Mouse (Mus musculus): ENCODE measurements at regions not wholly inside any gene's neighbourhood (a gene's known extent, or its start where the extent isn't known, plus 50 kb on each side); places are given as distances from the start of the nearest gene placed in this dataset.

- DNase-seq: no peak
- intact Hi-C loops (cut with DNase I): no loop called here
Measured at GRCm38 (mm10) chr10:122562542-122562941, 114.2 kb downstream of the Avpr1a start.

- intact Hi-C loops (cut with DNase I): no loop called here
- DNase-seq: no peak
Measured at GRCm38 (mm10) chr10:122563973-122564372, 114.6 kb upstream of the Ppm1h start.

DNA sequence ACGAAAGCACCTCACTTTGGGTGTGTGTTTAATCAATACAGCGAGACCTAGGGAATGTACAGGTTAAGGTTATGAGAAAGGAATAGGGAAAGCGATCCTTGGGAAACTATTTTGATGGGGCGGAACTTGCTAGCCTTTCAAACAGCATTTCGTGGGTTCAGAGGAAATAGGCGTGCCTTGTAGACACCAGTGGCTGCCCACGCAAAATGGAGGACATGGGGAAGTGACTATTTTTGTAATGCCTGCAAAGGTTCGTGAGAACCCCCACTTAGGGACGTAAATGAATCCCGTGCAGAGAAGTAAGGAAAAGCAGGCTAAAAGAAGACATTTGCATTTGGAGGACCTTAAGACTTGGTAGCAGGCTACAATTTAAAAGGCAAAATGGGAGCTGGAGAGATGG lies 114.1 kb upstream of the Ppm1h start:
- DNase-seq: no peak
- intact Hi-C loops (cut with DNase I): no loop called here

- DNase-seq: no peak
Measured at GRCm38 (mm10) chr10:122566601-122567000, 112.0 kb upstream of the Ppm1h start.

DNA sequence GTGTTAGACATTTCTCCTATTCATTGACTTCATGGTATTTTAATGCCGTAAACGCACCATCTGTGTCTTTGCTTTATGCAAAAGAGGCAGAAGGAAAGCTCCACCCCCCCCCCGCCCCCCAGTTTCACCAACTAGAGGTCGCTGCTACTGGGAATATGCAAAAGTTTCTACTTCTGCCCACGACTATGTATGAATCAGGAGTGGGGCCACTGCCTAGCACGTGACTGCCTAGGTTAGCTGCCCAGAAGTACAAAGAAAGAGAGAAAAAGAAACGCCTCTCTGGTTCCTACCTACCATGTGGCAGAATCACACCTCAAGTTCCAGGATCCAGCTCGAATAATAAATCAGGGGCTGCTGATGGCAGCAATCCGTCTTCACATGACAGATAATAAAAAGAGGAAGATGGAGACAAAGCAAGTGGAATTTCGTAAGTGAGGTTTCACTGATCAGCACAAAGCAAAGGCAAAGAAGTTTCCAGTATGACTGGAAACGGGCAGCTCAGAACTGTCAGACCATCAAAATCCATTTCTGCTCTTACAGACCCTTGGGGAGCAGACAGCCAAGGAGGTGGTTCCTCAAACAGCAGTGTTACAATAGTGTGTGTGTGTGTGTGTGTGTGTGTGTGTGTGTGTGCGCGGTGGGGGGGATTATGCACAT lies 108.9 kb upstream of the Ppm1h start:
- no peak for DNase-seq
- intact Hi-C loops (cut with DNase I): no loop called here

More at GRCm38 (mm10) chr10:122566601-122567000, 112.0 kb upstream of the Ppm1h start:
- intact Hi-C loops (cut with DNase I): no loop called here

DNA sequence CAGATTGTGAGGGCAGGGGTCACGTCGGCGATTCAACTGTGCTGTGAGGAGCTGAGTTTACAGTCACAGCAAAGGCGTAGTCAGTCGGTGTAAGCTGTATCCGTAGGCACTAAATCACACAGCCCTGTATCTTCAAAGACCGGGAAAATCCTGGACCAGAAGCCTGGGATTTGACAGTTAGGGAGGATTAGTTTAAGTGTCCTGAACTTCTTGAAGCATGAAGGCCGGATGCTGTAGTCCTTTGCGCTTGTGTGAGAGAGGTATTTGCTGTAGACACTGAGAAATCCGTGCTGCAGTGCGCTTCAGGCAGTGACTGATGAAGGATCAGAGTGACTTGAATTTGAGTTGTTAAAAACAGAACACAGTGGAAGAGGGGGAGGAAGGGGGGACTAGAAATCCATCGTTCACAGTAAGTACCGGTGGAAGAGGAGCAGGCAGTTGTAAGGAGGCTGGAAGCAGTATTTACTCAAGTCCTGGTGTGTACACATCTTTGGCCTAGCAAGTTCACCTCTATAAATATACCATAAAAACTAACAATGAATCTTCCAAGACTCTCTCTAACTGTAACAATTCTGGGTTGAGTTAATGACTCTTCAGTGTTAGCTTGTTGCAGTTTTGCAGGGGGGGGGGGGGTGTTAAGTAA lies 107.5 kb upstream of the Ppm1h start:
- intact Hi-C loops (cut with DNase I): no loop called here
- DNase-seq: no peak

DNA sequence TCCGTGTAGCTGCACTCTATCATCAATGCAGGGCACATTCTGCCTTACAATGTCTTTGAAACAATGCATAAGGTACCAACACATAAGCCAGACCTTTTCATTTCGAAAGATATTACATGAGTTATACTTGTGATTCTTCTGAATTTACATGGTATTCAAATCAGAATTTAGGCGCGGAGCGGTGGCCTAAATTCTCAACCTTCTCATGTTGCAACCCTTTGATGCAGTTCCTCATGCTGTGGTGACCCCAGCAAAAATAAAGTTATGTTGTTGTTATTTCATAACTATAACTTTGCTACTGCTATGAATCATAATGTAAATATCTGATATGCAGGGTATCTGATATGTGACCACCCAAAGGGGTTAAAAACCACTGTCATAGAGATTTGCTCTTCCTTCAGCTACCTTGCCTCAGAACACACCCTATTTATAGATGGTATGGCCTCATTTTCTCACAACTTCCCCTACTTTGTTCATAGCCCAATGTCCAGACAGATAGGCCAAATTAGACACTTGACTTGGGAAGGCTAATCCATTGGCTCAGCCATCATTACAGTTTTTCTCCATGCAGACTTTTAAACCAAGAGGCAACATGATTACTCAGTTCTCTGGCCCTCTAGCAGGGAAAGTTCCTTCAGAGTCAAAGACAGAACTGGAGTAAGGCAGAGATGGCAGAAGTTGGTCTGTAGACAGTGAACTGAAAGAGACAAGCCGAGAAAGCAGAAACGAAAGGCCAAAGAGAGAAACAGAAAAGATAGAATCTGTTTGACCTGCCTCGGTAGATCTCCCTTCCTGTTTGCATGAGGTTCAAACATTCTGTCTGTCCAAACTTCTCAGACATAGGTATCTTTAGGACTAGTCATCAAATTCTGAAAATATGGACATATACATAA lies 102.1 kb upstream of the Ppm1h start:
- intact Hi-C loops (cut with DNase I): no loop called here
- DNase-seq: no peak

GRCm38 (mm10) chr10:122578209-122579001 lies 100.2 kb upstream of the Ppm1h start:
- DNase-seq: no peak
- intact Hi-C loops (cut with DNase I): no loop called here

DNA sequence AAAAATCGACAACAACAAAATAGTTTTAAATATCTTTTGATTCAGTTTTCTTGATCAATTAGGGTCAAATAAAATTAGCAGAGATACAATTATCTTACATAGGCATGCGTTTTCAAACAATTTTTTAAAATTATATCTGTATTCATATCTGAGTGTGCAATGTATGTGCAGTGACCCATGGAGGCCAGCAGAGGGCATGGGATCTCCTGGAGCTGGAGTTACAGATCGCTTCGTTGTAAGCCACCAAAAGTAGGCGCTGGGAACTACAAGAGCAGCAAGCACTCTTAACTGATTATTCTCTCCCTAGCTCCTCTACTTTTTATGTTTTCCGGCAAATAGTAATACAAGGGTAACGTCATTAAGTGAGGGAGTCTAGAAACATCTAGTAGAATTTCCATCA lies 97.5 kb upstream of the Ppm1h start:
- intact Hi-C loops (cut with DNase I): no loop called here
- DNase-seq: no peak

DNA sequence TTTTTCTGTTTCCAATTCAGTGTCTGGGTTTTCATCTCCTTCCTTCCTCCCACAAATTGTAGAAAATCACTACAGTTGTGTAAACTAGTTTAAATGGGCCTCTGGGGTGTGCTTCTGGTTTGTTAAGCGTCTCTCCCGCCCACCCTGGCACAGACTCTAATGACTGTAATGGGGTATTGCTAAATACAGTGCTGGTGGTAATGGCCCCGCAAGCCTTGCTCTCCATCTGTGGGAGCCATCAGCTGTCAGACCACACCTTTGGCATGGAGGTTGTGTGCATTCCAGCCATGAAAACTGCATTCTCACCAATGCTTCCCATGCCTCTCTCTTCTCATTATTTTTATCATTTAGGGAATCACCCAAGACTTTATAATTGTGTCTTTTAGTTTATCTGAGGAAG lies 91.0 kb upstream of the Ppm1h start:
- intact Hi-C loops (cut with DNase I): no loop called here
- no peak for DNase-seq

DNA sequence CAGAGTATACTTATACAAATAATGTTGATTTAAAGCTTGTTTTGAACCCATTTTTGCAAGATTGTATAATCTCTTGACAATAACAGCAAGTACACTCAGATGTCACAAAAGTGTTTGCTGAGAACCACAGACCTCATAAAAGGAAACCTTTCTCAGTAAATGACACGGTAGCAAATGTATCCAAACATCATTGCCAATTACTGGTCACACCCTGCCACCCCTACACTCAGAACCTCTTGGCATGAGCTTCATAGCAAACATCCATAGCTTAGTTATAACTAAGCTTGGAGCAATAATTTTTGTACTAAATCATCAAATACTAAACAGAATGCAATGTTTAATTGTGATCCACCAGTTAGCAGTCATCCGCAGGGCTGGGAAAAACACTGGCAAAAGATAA lies 79.1 kb upstream of the Ppm1h start:
- no peak for DNase-seq
- intact Hi-C loops (cut with DNase I): no loop called here

- no peak for DNase-seq
- intact Hi-C loops (cut with DNase I): no loop called here
Measured at GRCm38 (mm10) chr10:122602394-122602793, 76.2 kb upstream of the Ppm1h start.

DNA sequence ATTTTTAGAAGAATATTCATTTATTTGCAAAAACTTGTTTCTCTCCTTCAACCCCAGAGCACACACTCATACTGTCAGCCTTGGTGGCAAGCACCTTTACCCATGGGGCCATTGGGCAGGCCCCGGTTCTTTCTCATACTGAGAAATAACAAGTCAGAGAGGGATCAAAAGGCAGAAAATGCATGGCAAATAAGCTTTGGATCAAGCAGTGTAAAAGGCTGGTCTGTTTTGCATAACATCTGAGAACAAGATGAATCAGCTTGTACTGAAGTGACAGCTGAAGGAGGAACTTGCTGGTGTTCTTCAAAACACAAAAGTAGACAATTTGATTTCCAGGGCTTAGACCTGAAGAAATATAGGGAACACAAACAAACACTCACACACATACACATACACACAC lies 74.6 kb upstream of the Ppm1h start:
- intact Hi-C loops (cut with DNase I): no loop called here
- no peak for DNase-seq

- intact Hi-C loops (cut with DNase I): no loop called here
- DNase-seq: no peak
Measured at GRCm38 (mm10) chr10:122613281-122613680, 65.3 kb upstream of the Ppm1h start.

- intact Hi-C loops (cut with DNase I): no loop called here
- no peak for DNase-seq
Measured at GRCm38 (mm10) chr10:122613891-122614290, 64.7 kb upstream of the Ppm1h start.

- DNase-seq: no peak
- intact Hi-C loops (cut with DNase I): no loop called here
Measured at GRCm38 (mm10) chr10:122614720-122615119, 63.8 kb upstream of the Ppm1h start.

- no peak for DNase-seq
- intact Hi-C loops (cut with DNase I): no loop called here
Measured at GRCm38 (mm10) chr10:122615658-122616057, 62.9 kb upstream of the Ppm1h start.

DNA sequence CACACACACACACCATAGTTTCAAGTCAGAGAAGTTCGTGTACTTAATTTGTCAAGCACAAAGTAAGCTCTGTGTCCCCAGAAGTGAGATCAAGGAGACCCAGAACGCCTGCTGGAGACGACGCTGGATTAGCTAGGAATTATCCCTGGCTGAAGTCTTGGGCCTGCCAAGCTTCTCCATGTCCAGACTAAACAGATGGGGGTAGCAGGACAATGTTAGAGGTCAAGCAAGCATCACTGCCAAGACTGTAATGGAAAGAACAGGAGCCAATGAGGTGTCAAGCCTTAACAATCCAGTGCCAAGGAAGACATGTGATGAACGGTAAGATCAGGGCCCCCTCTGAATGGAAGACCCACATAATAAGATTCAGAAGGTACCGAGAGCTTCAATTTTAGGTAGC lies 62.2 kb upstream of the Ppm1h start:
- intact Hi-C loops (cut with DNase I): no loop called here
- no peak for DNase-seq

DNA sequence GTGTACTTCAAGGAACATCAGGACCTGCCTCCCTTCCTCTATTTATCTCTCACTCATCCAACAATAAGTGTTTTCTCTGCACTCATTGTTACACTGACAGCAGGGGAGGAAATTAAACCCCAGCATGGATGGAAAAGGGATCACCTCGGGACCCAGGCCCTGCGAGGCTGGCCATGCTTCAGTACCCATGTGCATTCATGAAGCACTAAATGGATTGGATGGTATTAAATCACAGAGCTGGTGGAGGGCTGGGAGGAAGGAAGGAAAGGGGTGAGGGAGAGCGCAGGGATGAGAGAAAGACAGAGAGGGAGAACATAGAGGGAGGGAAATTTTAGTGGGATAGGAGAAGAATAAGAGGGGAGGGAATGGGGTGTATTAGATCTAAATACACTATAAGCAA lies 59.7 kb upstream of the Ppm1h start:
- intact Hi-C loops (cut with DNase I): no loop called here
- DNase-seq: no peak

DNA sequence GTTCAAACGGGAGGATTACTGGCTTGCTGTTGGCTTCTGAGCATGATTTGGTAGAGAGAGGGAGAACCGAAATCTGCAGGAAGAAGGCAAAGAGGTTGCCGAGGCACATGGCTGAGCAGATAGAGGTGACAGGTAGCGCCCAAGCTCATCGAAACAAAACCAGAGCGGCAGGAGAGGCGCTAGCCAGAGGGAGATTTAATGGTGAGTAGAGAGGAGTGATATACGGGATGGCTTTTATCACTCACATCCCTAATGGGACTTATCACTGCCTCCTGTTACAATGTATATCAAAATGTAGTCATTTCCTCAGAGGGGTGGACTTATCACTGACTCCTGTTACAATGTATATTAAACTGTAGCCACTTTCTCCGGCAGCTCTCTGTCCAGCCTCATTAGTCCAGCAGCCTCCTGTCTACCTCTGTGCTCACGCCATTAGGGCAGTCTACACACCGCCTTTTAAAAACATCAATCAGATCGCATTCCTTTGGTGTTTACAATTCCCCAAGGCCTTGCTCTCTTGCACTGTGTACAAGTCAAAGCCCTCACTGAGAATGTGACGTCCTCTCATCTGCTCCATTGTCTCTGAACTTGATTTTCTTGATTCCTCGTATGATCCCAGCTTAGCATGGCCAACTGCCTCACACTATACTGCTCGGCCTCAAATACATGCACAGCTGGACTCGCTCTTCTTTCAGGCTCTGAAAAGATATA lies 59.0 kb upstream of the Ppm1h start:
- intact Hi-C loops (cut with DNase I): no loop called here
- DNase-seq: no peak

Data from heart, postnatal 14 days (tissue).